Mouse (Mus musculus) midbrain, embryonic 11.5 days (tissue): ENCODE measurements at regions not wholly inside any gene's neighbourhood (a gene's known extent, or its start where the extent isn't known, plus 50 kb on each side); places are given as distances from the start of the nearest gene placed in this dataset.

Experiments used
- ATAC-seq: fragments of 200-750 bp; cut with Nextera tagmentation; 2 replicates; pipeline ENCODE4 v1.8.0; 2017; ENCODE audit warnings: moderate TSS enrichment, moderate library complexity; ENCODE audit not compliant: low FRiP score
- DNase-seq: peaks from one replicate; pipeline ENCODE4 v3.0.0; 2015; ENCODE audit warnings: low spot score; ENCODE audit errors: missing footprints
- H3K27ac ChIP-seq: fragments of 300-500 bp; sonication (generic); 2 replicates; pipeline ENCODE4 v1.5.1; 2014; ENCODE audit warnings: low read depth, low read length
- H3K27me3 ChIP-seq: fragments of 300-500 bp; sonication (generic); 2 replicates; pipeline ENCODE4 v1.6.1; 2014; ENCODE audit warnings: mild to moderate bottlenecking, low read length, moderate library complexity, mixed read lengths; ENCODE audit not compliant: control insufficient read depth, insufficient read depth
- H3K36me3 ChIP-seq: fragments of 300-500 bp; sonication (generic); 2 replicates; pipeline ENCODE4 v1.6.1; 2014; ENCODE audit warnings: mild to moderate bottlenecking, low read length, moderate library complexity, mixed read lengths; ENCODE audit not compliant: control insufficient read depth, insufficient read depth
- H3K4me1 ChIP-seq: fragments of 300-500 bp; sonication (generic); 2 replicates; pipeline ENCODE4 v1.6.1; 2014; ENCODE audit warnings: low read length; ENCODE audit not compliant: control insufficient read depth, insufficient read depth
- H3K4me2 ChIP-seq: fragments of 300-500 bp; sonication (generic); 2 replicates; pipeline ENCODE4 v1.6.1; 2014; ENCODE audit warnings: mild to moderate bottlenecking, moderate library complexity
- H3K4me3 ChIP-seq: fragments of 300-500 bp; sonication (generic); 2 replicates; pipeline ENCODE4 v1.5.1; 2014; ENCODE audit warnings: low read depth, low read length
- H3K9ac ChIP-seq: fragments of 300-500 bp; sonication (generic); 2 replicates; pipeline ENCODE4 v1.6.1; 2014; ENCODE audit warnings: low read length
- H3K9me3 ChIP-seq: fragments of 300-500 bp; sonication (generic); 2 replicates; pipeline ENCODE4 v1.6.1; 2016; ENCODE audit warnings: low read length; ENCODE audit not compliant: control insufficient read depth
- WGBS: fragments of 180-500 bp; shearing (Covaris S2); extraction: QIAGEN DNeasy Blood & Tissue Kit; methylation state at CpG from one replicate; pipeline ENCODE4 v1.1.7; 2014; 5-methylcytosine and 5-hydroxymethylcytosine counted together

DNA sequence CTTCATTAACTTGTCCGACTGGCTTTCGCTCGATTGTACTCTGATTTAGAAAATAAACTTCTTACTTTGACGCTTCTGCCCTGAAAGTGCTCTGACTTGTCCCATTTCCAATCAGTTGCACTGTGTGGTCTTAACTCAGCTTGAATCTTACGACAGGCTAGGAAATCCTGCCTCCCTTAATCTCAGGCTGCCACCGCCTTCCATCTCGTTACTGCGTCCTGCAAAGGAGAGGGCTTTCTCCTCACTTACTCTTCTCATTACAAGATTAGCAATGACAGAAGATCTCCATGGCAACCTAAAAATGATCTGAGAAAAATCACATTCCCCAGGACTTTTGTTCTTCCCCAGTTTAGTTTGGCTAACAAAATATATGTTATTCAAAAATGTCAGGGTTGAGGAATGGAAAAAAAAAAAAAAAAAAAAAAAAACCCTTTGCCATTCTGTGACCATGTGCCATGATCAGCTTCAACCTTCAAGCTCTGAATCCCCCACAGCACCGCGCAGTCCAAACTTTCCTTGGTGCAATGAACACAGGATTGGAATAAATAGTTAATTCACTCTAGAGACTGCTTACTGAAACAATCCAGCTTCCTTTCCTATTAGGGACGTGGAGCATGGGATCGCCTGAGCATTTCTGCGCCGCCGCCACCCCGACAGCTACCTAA, 494.1 kb downstream of the Lmo4 start:
- no peak for DNase-seq
- ATAC-seq = peak; percentile 70
- no peaks in the 10 kb centered on the region for H3K4me1 ChIP-seq

DNA sequence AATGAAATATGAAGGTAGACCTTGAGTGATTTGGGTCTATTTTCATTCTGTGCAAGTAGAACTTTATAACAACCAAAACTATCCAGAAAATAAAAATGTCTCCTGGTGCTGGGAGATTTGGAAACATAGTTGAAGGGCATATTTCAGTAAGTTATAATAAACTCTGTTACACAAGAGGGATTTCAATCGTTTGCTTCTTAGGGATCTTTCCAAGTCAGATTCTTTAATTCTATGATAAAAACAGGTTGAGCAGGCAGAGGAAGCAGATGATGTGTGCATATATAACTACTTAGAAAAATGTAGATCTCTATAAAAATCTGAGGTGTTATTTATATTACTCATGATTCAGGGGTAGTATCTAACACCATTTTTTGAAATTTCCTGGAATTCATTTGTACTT, 498.3 kb downstream of the Lmo4 start:
- Histone ChIP-seq H3K4me3 (no peak overlapping the region), H3K36me3 (no peaks in the 10 kb centered on the region), H3K9ac (no peak overlapping the region), H3K27me3 (no peaks in the 10 kb centered on the region), H3K4me2 (no peak overlapping the region), H3K27ac (no peak overlapping the region), H3K4me1 (no peaks in the 10 kb centered on the region), H3K9me3 (no peaks in the 10 kb centered on the region)
- ATAC-seq (no peak), DNase-seq (no peak)
- 90% methylated on average over 1 of the region's 1 CpGs for WGBS

More for the DNA sequence above, 494.1 kb downstream of the Lmo4 start:
- H3K4me2 ChIP-seq = no peak overlapping the region
- H3K27ac ChIP-seq = no peak overlapping the region
- H3K27me3 ChIP-seq = no peaks in the 10 kb centered on the region
- H3K9me3 ChIP-seq = no peaks in the 10 kb centered on the region; the same call in 1 of the 2 replicates
- no peak overlapping the region for H3K9ac ChIP-seq
- 39% methylated on average over 16 of the region's 16 CpGs for WGBS
- H3K36me3 ChIP-seq = no peaks in the 10 kb centered on the region
- H3K4me3 ChIP-seq = no peak overlapping the region

DNA sequence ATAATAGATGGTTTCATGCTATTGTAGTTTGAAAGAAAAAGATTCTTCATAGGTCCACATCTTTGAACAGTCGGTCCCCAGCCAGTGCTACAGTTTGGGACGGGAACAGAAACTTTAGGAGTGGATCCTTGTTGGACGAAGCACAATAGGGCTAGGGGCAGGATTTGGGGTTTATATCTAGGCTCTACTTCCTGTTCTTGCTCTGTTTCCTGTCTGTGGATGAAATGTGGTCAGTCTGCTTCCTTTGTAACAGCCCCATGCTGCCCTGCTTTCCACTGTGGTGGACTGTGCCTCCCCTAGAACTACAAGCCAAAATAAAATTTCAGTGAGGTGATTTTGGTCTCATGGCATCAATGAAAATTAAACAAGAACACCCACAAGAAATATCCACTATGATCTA, 510.2 kb downstream of the Lmo4 start:
- Histone ChIP-seq H3K4me3 (no peak overlapping the region), H3K27ac (no peak overlapping the region), H3K9me3 (no peaks in the 10 kb centered on the region), H3K9ac (no peak overlapping the region), H3K4me2 (no peak overlapping the region), H3K4me1 (no peaks in the 10 kb centered on the region), H3K36me3 (no peaks in the 10 kb centered on the region), H3K27me3 (no peaks in the 10 kb centered on the region)
- DNase-seq (no peak), ATAC-seq (no peak)
- WGBS = 84% methylated on average over 3 of the region's 3 CpGs

GRCm38 (mm10) chr3:143685742-143686141, 519.3 kb downstream of the Lmo4 start:
- Histone ChIP-seq H3K4me2 (no peak overlapping the region), H3K4me3 (no peak overlapping the region), H3K9ac (no peak overlapping the region), H3K4me1 (no peaks in the 10 kb centered on the region), H3K9me3 (no peaks in the 10 kb centered on the region), H3K27ac (no peak overlapping the region), H3K27me3 (no peaks in the 10 kb centered on the region), H3K36me3 (no peaks in the 10 kb centered on the region)
- DNase-seq (no peak), ATAC-seq (no peak)
- WGBS = 83% methylated on average over 2 of the region's 2 CpGs

DNA sequence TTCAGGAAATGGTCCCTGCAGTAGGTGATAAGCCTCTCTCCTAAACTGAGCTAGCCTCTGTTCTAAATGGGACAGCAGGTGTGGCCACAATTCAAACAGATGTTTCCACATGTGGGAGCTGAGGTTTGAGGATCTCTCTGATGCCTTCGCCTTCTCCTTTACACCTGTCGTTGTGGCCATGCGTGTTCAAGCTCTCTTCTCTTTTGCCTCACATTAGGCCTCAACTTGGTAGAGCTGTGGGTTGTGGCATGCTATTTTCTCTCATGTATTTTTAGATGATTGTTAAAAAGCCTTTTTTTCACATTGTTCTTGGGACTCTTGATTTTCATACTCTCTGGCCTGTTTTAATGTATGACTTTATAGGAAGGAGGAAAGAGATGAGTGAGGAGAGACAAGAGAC, 526.8 kb downstream of the Lmo4 start:
- WGBS = 90% methylated on average over 3 of the region's 3 CpGs
- DNase-seq (no peak), ATAC-seq (no peak)
- Histone ChIP-seq H3K4me2 (no peak overlapping the region), H3K9ac (no peak overlapping the region), H3K4me3 (no peak overlapping the region), H3K27me3 (no peaks in the 10 kb centered on the region), H3K27ac (no peak overlapping the region), H3K4me1 (no peaks in the 10 kb centered on the region), H3K9me3 (no peaks in the 10 kb centered on the region), H3K36me3 (no peaks in the 10 kb centered on the region)

DNA sequence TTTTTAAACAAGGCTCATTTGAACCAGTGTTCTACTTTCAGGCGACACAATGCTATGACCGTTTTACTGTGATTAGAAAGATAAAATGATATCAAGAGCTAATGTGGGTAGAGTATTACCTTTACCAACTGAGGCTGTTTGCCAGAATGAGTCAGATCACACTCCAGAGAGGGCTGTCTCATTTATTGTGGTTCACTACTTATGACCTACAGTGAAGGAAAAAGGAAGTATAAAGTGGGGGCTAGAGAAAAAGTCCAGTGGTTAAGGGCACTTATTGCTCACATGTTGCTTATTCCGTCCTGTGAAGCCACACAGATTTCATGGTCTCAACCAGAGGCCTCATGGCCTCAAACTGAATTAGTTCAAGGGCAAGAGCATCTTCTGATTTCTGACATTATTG, 530.2 kb downstream of the Lmo4 start:
- 92% methylated on average over 3 of the region's 3 CpGs for WGBS
- Histone ChIP-seq H3K36me3 (no peaks in the 10 kb centered on the region), H3K4me2 (no peak overlapping the region), H3K27me3 (no peaks in the 10 kb centered on the region), H3K27ac (no peak overlapping the region), H3K9me3 (no peaks in the 10 kb centered on the region), H3K9ac (no peak overlapping the region), H3K4me3 (no peak overlapping the region), H3K4me1 (no peaks in the 10 kb centered on the region)
- ATAC-seq (no peak), DNase-seq (no peak)

GRCm38 (mm10) chr3:143674446-143674845, 530.6 kb downstream of the Lmo4 start:
- H3K4me2 ChIP-seq = no peak overlapping the region

DNA sequence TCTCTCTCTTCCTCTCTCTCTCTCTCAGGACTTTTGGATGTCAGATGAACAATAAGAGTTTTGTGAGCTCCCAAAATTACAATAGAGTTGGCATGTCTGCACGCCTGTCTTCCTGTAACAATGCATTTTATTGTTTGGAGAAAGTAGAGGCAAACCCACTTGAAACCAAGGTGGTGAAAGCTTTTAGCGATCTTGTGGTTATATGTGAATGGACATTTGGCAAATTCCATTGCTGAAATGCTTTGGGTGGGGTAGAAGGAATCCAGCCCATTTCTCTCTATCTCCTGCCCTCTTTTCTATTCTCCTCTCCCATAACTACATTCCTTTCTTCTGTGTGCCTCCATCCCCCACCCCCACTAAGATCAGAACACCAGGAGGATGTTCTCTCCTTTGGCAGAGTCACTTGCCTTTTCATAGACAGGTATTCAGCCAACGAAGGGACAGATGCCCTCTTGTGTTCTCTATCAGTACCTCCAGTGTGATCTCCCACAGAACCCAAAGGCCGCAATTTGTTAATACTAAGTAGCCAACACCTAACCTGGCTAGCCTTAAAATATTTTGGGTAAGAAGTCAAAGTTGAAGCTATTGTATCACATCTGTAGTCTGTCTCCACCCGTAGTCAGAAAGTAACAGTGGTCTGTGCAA, 542.9 kb downstream of the Lmo4 start:
- Histone ChIP-seq H3K9ac (no peak overlapping the region), H3K36me3 (no peaks in the 10 kb centered on the region), H3K9me3 (no peaks in the 10 kb centered on the region), H3K4me2 (no peak overlapping the region), H3K27me3 (no peaks in the 10 kb centered on the region), H3K27ac (no peak overlapping the region), H3K4me1 (no peaks in the 10 kb centered on the region), H3K4me3 (no peak overlapping the region)
- WGBS = 85% methylated on average over 5 of the region's 5 CpGs
- DNase-seq = no peak
- no peak for ATAC-seq

More at GRCm38 (mm10) chr3:143674446-143674845, 530.6 kb downstream of the Lmo4 start:
- WGBS = 89% methylated on average over 7 of the region's 7 CpGs
- Histone ChIP-seq H3K9ac (no peak overlapping the region), H3K9me3 (no peaks in the 10 kb centered on the region), H3K27me3 (no peaks in the 10 kb centered on the region), H3K36me3 (no peaks in the 10 kb centered on the region), H3K27ac (no peak overlapping the region), H3K4me1 (no peaks in the 10 kb centered on the region), H3K4me3 (no peak overlapping the region)
- ATAC-seq (no peak), DNase-seq (no peak)

DNA sequence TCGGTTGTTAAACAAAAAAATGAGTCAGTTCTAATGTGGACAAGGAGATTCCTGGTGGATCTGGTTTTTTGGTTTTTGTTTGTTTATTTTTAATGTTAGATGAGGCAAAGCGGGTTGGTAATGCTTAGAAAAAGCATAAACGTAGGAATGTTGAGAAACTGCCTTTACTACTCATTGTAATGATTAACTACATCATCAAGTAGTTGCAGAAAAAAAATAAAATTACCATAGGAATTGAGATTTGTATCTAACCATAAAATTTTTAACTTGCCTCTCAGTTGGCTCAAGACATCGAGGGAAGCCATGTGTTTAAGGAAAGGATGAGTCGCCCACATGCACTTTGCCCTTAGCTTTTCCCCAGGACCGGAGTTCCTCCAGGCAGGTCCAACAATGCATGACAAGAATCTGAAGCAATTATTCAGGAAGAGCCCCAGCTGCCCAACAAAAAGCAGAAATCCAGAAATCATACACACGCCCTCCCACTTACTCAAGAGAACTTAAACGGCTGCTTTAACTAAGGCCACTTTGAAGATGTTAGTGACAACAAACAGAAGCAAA, 545.5 kb downstream of the Lmo4 start:
- no peak overlapping the region for H3K9ac ChIP-seq
- no peak overlapping the region for H3K27ac ChIP-seq
- no peak overlapping the region for H3K4me2 ChIP-seq
- no peaks in the 10 kb centered on the region for H3K9me3 ChIP-seq
- DNase-seq = no peak
- H3K4me1 ChIP-seq = no peaks in the 10 kb centered on the region
- H3K27me3 ChIP-seq = no peaks in the 10 kb centered on the region
- 86% methylated on average over 8 of the region's 8 CpGs for WGBS
- ATAC-seq = no peak
- H3K4me3 ChIP-seq = no peak overlapping the region
- no peaks in the 10 kb centered on the region for H3K36me3 ChIP-seq
